Mouse (Mus musculus): ENCODE measurements around the gene Actr3b. TPM values are rescaled to one million over a fixed set of nuclear protein-coding genes. Genes with fewer than 3 reads are reported as not detected.
"Not testable (repeated sequence)": the region's sequence is repeated elsewhere in the genome, so short reads cannot be mapped to it uniquely, and the experiment has no call there.

The Actr3b gene
- total and polyA plus RNA-seq, 2 experiments from 2014 or later = 16.7 to 27.6 TPM

GRCm38 (mm10) chr5:25734318-25734717, 25.5 kb upstream of the Actr3b start:
- H3K9me3 ChIP-seq (replicated peaks; ENCODE audit: control insufficient read depth, low read length) = no peaks in the 10 kb centered on the region
- no peak overlapping the region for H3K27ac ChIP-seq (ENCODE audit: low read depth)
- no peak for DNase-seq (ENCODE audit: low spot score)
- TF ChIP-seq CTCF (IDR thresholded peaks at IDR 0.05; ENCODE audit: low read depth) (peak; percentile 76), EP300 (IDR thresholded peaks at IDR 0.05; ENCODE audit: low read depth) (no peak)
- H3K4me2 ChIP-seq (ENCODE audit: low read depth, low read length) = no peak overlapping the region
- no peaks in the 10 kb centered on the region for H3K4me1 ChIP-seq (ENCODE audit: control insufficient read depth, insufficient read depth)
- no peaks in the 10 kb centered on the region for H3K27me3 ChIP-seq (ENCODE audit: control insufficient read depth, insufficient read depth, low read length)
- no peak for ATAC-seq (ENCODE audit: insufficient read depth, low read depth)
- no peak overlapping the region for H3K4me3 ChIP-seq (ENCODE audit: low read depth, low read length)
- 9% methylated on average over 1 of the region's 1 CpGs for WGBS
- no peak overlapping the region for H3K9ac ChIP-seq (replicated peaks; ENCODE audit: low read depth, low read length)
- no peaks in the 10 kb centered on the region for H3K36me3 ChIP-seq (replicated peaks; ENCODE audit: control insufficient read depth, insufficient read depth, low read length)

GRCm38 (mm10) chr5:25735861-25736260, 23.9 kb upstream of the Actr3b start:
- H3K4me3 ChIP-seq (ENCODE audit: low read depth, low read length) = no peak overlapping the region

GRCm38 (mm10) chr5:25738448-25738847, 21.3 kb upstream of the Actr3b start:
- Histone ChIP-seq H3K27ac (ENCODE audit: low read depth) (no peak overlapping the region), H3K4me2 (ENCODE audit: low read depth, low read length) (no peak overlapping the region), H3K27me3 (ENCODE audit: control insufficient read depth, insufficient read depth, low read length) (no peaks in the 10 kb centered on the region), H3K4me3 (ENCODE audit: low read depth, low read length) (no peak overlapping the region), H3K9me3 (replicated peaks; ENCODE audit: control insufficient read depth, low read length) (no peaks in the 10 kb centered on the region), H3K9ac (replicated peaks; ENCODE audit: low read depth, low read length) (no peak overlapping the region), H3K36me3 (replicated peaks; ENCODE audit: control insufficient read depth, insufficient read depth, low read length) (no peaks in the 10 kb centered on the region), H3K4me1 (ENCODE audit: control insufficient read depth, insufficient read depth) (no peaks in the 10 kb centered on the region)
- no peak for DNase-seq (ENCODE audit: low spot score)
- no peak for TF ChIP-seq EP300 (IDR thresholded peaks at IDR 0.05; ENCODE audit: low read depth)
- TF ChIP-seq CTCF (IDR thresholded peaks at IDR 0.05; ENCODE audit: low read depth) = no peak
- no peak for ATAC-seq (ENCODE audit: insufficient read depth, low read depth)
- 63% methylated on average over 3 of the region's 3 CpGs for WGBS

More at GRCm38 (mm10) chr5:25735861-25736260, 23.9 kb upstream of the Actr3b start:
- Histone ChIP-seq H3K9ac (replicated peaks; ENCODE audit: low read depth, low read length) (no peak overlapping the region), H3K36me3 (replicated peaks; ENCODE audit: control insufficient read depth, insufficient read depth, low read length) (no peaks in the 10 kb centered on the region), H3K9me3 (replicated peaks; ENCODE audit: control insufficient read depth, low read length) (no peaks in the 10 kb centered on the region), H3K27ac (ENCODE audit: low read depth) (no peak overlapping the region), H3K4me1 (ENCODE audit: control insufficient read depth, insufficient read depth) (no peaks in the 10 kb centered on the region), H3K27me3 (ENCODE audit: control insufficient read depth, insufficient read depth, low read length) (no peaks in the 10 kb centered on the region), H3K4me2 (ENCODE audit: low read depth, low read length) (no peak overlapping the region)
- no peak for TF ChIP-seq CTCF (IDR thresholded peaks at IDR 0.05; ENCODE audit: low read depth)
- TF ChIP-seq EP300 (IDR thresholded peaks at IDR 0.05; ENCODE audit: low read depth) = no peak
- no peak for ATAC-seq (ENCODE audit: insufficient read depth, low read depth)
- 68% methylated on average over 2 of the region's 2 CpGs for WGBS
- DNase-seq (ENCODE audit: low spot score) = no peak

GRCm38 (mm10) chr5:25738902-25739301, 20.9 kb upstream of the Actr3b start:
- not testable (repeated sequence) for H3K4me2 ChIP-seq (ENCODE audit: low read depth, low read length); H3K9ac ChIP-seq (replicated peaks; ENCODE audit: low read depth, low read length); H3K4me1 ChIP-seq (ENCODE audit: control insufficient read depth, insufficient read depth); H3K36me3 ChIP-seq (replicated peaks; ENCODE audit: control insufficient read depth, insufficient read depth, low read length); H3K27me3 ChIP-seq (ENCODE audit: control insufficient read depth, insufficient read depth, low read length); H3K4me3 ChIP-seq (ENCODE audit: low read depth, low read length); H3K9me3 ChIP-seq (replicated peaks; ENCODE audit: control insufficient read depth, low read length); ATAC-seq (ENCODE audit: insufficient read depth, low read depth); DNase-seq (ENCODE audit: low spot score); H3K27ac ChIP-seq (ENCODE audit: low read depth)
- 90% methylated on average over 1 of the region's 1 CpGs for WGBS

- H3K9me3 ChIP-seq (replicated peaks; ENCODE audit: control insufficient read depth, low read length) = no peaks in the 10 kb centered on the region
- TF ChIP-seq CTCF (IDR thresholded peaks at IDR 0.05; ENCODE audit: low read depth) (no peak), EP300 (IDR thresholded peaks at IDR 0.05; ENCODE audit: low read depth) (no peak)
- H3K36me3 ChIP-seq (replicated peaks; ENCODE audit: control insufficient read depth, insufficient read depth, low read length) = no peaks in the 10 kb centered on the region
- no peak overlapping the region for H3K9ac ChIP-seq (replicated peaks; ENCODE audit: low read depth, low read length)
- ATAC-seq (ENCODE audit: insufficient read depth, low read depth) = peak; percentile 55
- H3K4me3 ChIP-seq (ENCODE audit: low read depth, low read length) = no peak overlapping the region
- DNase-seq (ENCODE audit: low spot score) = peak; percentile 42
- H3K27ac ChIP-seq (ENCODE audit: low read depth) = peak overlapping the region; percentile 46
- H3K27me3 ChIP-seq (ENCODE audit: control insufficient read depth, insufficient read depth, low read length) = no peaks in the 10 kb centered on the region
- no peak overlapping the region for H3K4me2 ChIP-seq (ENCODE audit: low read depth, low read length)
- peaks cover 26% of the 10 kb centered on the region for H3K4me1 ChIP-seq (ENCODE audit: control insufficient read depth, insufficient read depth)
Measured at GRCm38 (mm10) chr5:25747904-25748303, 11.9 kb upstream of the Actr3b start.

- Histone ChIP-seq H3K4me2 (ENCODE audit: low read depth, low read length) (no peak overlapping the region), H3K27ac (ENCODE audit: low read depth) (peak overlapping the region; percentile 46), H3K9me3 (replicated peaks; ENCODE audit: control insufficient read depth, low read length) (no peaks in the 10 kb centered on the region), H3K36me3 (replicated peaks; ENCODE audit: control insufficient read depth, insufficient read depth, low read length) (no peaks in the 10 kb centered on the region), H3K27me3 (ENCODE audit: control insufficient read depth, insufficient read depth, low read length) (no peaks in the 10 kb centered on the region), H3K9ac (replicated peaks; ENCODE audit: low read depth, low read length) (no peak overlapping the region), H3K4me3 (ENCODE audit: low read depth, low read length) (no peak overlapping the region), H3K4me1 (ENCODE audit: control insufficient read depth, insufficient read depth) (peaks cover 29% of the 10 kb centered on the region)
- DNase-seq (ENCODE audit: low spot score) = peak; percentile 51
- WGBS = 29% methylated on average over 3 of the region's 3 CpGs
- TF ChIP-seq CTCF (IDR thresholded peaks at IDR 0.05; ENCODE audit: low read depth) (no peak), EP300 (IDR thresholded peaks at IDR 0.05; ENCODE audit: low read depth) (no peak)
- ATAC-seq (ENCODE audit: insufficient read depth, low read depth) = peak; percentile 69
Measured at GRCm38 (mm10) chr5:25748613-25749012, 11.2 kb upstream of the Actr3b start.
